ENCODE assay signal across 15 mouse cellular contexts in the genomic region with DNA sequence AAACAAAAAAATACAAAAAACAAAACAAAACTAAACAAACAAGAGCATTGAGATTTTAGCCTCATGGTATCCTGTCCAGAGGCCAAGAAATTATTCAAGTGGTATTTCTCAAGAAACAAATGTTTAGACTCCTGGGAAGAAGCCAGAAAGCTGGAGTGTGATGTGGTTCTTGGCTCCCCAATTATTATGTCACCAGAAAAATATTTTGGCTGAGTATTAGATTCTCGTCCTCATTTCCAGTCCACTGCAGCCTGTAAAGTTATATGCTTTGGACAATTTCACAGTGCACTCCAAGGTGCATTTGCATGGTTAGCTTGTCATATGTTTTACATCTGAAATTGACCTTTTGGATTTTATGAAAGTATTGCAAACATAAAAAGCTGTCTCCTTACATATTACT. TPM values are rescaled to one million over a fixed set of nuclear protein-coding genes. Genes with fewer than 3 reads are reported as not detected.
DNase-seq lines count a peak whose midpoint lies in the region.
"Had no signal": no experiment of that assay in that cellular context is flagged by ENCODE, and none has a peak within 500 bp of the region (broad histone marks: within the 10 kb centered on the region; RNA-seq: fewer than 3 reads in every experiment).

No protein-coding gene starts in this region.

- H3K9me3 ChIP-seq in heart, embryonic 10.5 days = no peaks in the 10 kb centered on the region
- H3K9me3 ChIP-seq: embryonic facial prominence, embryonic 12.5 days; hindbrain, embryonic 15.5 days had no signal

- no peaks in the 10 kb centered on the region for H3K27me3 ChIP-seq in heart, embryonic 10.5 days (ENCODE audit: insufficient read depth, poor library complexity, severe bottlenecking)
- H3K27me3 ChIP-seq: embryonic facial prominence, embryonic 12.5 days; hindbrain, embryonic 15.5 days had no signal

- intact Hi-C loops in heart, postnatal 36 days (cut with DNase I) = no loop called here

- H3K4me3 ChIP-seq in heart, embryonic 10.5 days = no peak overlapping the region
- H3K4me3 ChIP-seq: embryonic facial prominence, embryonic 12.5 days; hindbrain, embryonic 15.5 days had no signal

- H3K4me1 ChIP-seq in heart, embryonic 10.5 days = no peaks in the 10 kb centered on the region
- H3K4me1 ChIP-seq: embryonic facial prominence, embryonic 12.5 days; hindbrain, embryonic 15.5 days had no signal

- 61% methylated on average over 1 of the region's 1 CpGs for WGBS in heart, embryonic 10.5 days

- DNase-seq in heart, adult 18-20 months = peak; percentile 52 to 57
- DNase-seq in heart, embryonic 10.5 days (ENCODE audit: low spot score) = no peak
- peak; percentile 1 for DNase-seq in ovary, postnatal 14 days (ENCODE audit: low spot score)
- no peak for DNase-seq in ovary, postnatal 10 days (ENCODE audit: low spot score)
- peak; percentile 4 to 5 for DNase-seq in heart, postnatal 36 days
- DNase-seq in skeletal muscle tissue, adult 2 months (ENCODE audit: low read depth, low spot score) = peak; percentile 54
- DNase-seq in cerebellum, postnatal 25 days = no peak
- DNase-seq in left cerebral cortex, adult 8-10 months (ENCODE audit: low spot score in 2 of 2) = no peak
- DNase-seq: cerebellum, adult 18-20 months; liver, postnatal 0 days had no signal

- no peak overlapping the region for H3K27ac ChIP-seq in heart, embryonic 10.5 days
- H3K27ac ChIP-seq: embryonic facial prominence, embryonic 12.5 days; hindbrain, embryonic 15.5 days had no signal

- H3K36me3 ChIP-seq in heart, embryonic 10.5 days = no peaks in the 10 kb centered on the region
- H3K36me3 ChIP-seq: embryonic facial prominence, embryonic 12.5 days; hindbrain, embryonic 15.5 days had no signal

RNA-seq across cellular contexts. Expression of a gene that starts 0.8 kb away (rescaled TPM):
- under 1 TPM in 1 of 2 experiments, not detected in 1; 0.18 TPM for total RNA-seq in heart, adult 18-20 months (2021)
- polyA plus RNA-seq in heart, embryonic 10.5 days (2016; fragmentation: Nextera tagmentation; extraction: Ambion mirVana) = not detected in 2 replicates
- not detected for total RNA-seq in heart, postnatal 36 days (2021)
- under 1 TPM; 0.37 to 0.95 (median 0.73) TPM for total RNA-seq in left cerebral cortex, adult 8-10 months (2022)
- total RNA-seq: gastrocnemius, adult 8-10 months had no signal
- polyA plus RNA-seq: activated CD4-positive, CD25-positive, alpha-beta regulatory T cell, adult 4 months; embryonic facial prominence, embryonic 12.5 days; hindbrain, embryonic 15.5 days; liver, postnatal 0 days had no signal

RNA-seq across cellular contexts. Expression of a gene that starts 23.8 kb away (rescaled TPM):
- not detected for total RNA-seq in heart, adult 18-20 months (2021)
- polyA plus RNA-seq in heart, embryonic 10.5 days (2016; fragmentation: Nextera tagmentation; extraction: Ambion mirVana) = not detected in 2 replicates
- not detected for total RNA-seq in heart, postnatal 36 days (2021)
- not detected for total RNA-seq in left cerebral cortex, adult 8-10 months (2022)
- total RNA-seq: gastrocnemius, adult 8-10 months; left cerebral cortex, adult 18-20 months had no signal
- polyA plus RNA-seq: activated CD4-positive, CD25-positive, alpha-beta regulatory T cell, adult 4 months; embryonic facial prominence, embryonic 12.5 days; hindbrain, embryonic 15.5 days; liver, postnatal 0 days had no signal

Comparison
In these comparisons a context has a peak if more than half of its experiments do, and no peak if none do; other contexts are left out.
1. DNase-seq: peak in heart, adult 18-20 months (2 of 2), ovary, postnatal 14 days (single experiment), heart, postnatal 36 days (2 of 2) and skeletal muscle tissue, adult 2 months (single experiment); none in heart, embryonic 10.5 days (single experiment), ovary, postnatal 10 days (single experiment), cerebellum, postnatal 25 days (0 of 2) and left cerebral cortex, adult 8-10 months (0 of 2).